Mouse (Mus musculus) spleen, postnatal 36 days (tissue): ENCODE results near the gene Slc7a11.
A peak's percentile ranks its signal among the peaks of the same experiment; 100 is the strongest.
"Not testable (repeated sequence)": the region's sequence is repeated elsewhere in the genome, so short reads cannot be mapped to it uniquely, and the experiment has no call there.

ENCODE experiments used
- DNase-seq, 2 experiments: peaks; one replicate each; pipeline ENCODE4 v3.0.0; 2022; ENCODE audit warnings: low spot score in 2 of 2, mixed read lengths in 1 of 2

The Slc7a11 gene

DNA sequence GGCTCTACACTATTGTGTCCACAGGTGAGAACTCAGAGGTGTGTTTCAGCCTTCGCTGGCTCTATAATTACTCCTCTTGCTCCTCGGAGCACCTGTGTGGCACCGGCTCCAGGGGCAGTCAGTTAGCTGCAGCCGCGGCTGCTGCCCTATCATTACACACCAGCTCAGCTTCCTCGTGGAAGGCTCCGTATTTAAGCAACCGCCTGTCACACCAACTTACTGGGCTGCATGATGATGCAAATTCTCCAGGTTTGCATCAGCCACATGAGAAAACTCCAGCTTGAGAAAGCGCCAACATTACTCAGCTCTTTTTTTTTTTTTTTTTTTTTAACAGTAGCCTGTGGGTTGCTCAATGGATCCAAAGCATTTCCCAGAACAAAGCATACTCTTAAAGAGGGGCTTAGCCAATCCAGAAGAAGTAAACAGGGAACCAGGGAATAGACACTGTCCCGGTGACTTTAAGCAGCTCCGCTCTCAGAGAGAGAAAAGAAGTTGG lies at the start of gene Slc7a11:
Slc7a11 (minus strand) TSS at position 194 of the 496 bp plus-strand sequence.
- DNase-seq = peak; percentile 3 to 11

DNA sequence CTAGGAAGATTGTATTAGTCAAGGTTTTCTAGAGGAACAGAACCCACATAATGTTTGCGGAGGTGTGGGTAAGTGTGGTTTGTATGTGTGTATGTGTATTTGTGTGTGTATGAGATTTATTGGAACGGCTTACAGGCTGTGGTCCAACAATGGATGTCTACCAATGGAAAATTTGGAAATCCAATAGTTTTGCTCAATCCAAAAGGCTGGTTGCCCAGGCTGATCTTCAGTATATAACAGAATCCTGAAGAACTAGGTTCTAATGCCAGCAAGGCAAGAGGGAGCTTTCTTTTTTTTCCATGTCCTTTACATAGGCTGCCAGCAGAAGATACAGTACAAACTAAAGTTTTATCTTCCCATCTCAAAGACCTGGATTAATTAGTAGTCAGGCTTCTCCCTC lies 48.3 kb upstream of the Slc7a11 start:
- no peak for DNase-seq

DNA sequence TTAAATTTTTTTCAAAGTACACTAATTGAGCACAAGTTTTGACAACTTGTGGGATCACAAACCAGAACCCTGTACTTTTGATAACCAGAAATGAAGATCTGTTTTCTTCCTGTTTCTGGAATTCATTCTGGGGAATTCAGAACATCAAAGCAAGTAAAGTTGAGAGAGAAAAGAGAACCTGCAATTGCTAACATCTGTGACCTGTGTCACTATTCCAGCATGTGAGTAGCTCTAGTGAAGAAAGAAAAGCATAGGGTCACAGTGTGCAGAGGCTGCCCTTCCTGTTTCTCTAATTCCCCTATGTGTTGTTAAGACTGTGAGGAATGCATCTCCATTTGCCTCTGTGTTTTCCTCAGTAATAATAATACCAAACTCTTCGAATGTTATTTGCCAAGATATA lies 40.7 kb upstream of the Slc7a11 start:
- DNase-seq = no peak

DNA sequence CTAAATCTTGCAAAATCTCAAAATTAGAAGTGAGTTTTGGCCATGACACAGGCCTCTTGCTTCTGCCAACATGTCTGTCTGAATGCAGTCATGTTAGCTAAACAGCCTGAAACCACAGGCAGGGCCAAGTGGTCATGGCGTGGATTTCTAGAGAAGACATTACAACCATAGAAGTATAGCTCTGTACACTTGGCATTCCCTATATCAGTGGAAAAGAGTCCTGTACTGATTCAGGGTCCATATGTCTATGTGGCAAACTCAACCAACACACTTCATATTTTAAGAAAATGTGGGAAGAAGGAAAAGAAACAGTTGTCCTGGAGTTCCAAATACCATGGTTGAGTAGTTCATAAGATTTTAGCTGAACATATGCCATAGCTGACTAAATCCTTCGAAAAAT lies 18.8 kb upstream of the Slc7a11 start:
- no peak for DNase-seq

DNA sequence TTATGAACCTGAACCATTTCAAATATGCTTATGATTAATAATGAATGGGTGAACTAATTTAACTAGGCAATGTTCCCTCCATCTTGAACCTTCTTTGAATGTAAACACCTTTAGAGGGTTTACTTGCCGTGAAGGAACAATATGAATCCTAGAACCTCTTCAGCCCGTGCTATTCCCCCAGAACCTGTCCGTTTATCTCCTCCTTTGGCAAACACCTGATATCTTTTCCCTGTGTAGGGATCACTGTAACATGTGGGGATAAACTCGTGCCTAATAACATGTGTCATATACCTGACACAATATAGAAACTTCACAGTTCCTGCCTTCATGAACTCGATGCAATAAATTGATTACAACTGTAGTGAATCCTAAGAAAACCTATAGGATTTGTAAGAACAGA lies 13.7 kb upstream of the Slc7a11 start:
- no peak for DNase-seq

DNA sequence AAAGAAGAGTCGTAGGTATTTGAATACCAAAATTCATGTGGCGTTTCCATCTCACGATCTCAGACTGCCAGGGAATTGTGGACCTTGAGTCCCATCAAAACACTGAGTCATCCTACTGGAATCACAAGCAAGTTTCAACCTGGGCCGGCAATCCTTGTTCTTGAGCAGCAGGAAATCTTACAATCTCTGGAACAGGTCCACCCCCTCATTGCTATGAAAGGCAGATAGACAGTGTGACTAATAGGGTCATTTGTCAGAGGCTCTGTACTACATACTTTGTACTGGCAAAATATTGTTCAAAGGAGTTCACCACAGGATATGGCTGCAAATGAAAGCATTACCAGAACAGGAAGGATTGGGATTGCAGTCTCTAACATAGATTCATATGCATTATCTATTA lies 13.2 kb upstream of the Slc7a11 start:
- DNase-seq = no peak

DNA sequence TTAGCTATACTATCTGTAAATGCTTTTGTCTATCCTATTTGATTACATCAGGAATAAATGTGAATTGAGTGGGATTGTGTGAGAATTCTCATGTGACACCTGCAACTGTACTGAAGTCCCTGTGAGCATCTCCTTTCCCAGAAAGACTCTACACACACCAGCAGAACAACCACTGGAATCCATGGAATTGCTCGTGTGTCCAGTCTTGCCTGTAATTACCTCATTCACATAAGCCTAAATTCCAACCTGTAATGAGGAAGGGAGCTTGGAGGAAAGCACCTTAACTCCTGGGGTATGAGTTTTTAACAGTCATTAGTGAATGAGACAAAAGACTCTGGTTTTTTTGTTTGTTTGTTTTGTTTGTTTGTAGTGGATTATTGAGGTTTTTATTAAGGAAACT lies 12.6 kb upstream of the Slc7a11 start:
- DNase-seq = no peak

DNA sequence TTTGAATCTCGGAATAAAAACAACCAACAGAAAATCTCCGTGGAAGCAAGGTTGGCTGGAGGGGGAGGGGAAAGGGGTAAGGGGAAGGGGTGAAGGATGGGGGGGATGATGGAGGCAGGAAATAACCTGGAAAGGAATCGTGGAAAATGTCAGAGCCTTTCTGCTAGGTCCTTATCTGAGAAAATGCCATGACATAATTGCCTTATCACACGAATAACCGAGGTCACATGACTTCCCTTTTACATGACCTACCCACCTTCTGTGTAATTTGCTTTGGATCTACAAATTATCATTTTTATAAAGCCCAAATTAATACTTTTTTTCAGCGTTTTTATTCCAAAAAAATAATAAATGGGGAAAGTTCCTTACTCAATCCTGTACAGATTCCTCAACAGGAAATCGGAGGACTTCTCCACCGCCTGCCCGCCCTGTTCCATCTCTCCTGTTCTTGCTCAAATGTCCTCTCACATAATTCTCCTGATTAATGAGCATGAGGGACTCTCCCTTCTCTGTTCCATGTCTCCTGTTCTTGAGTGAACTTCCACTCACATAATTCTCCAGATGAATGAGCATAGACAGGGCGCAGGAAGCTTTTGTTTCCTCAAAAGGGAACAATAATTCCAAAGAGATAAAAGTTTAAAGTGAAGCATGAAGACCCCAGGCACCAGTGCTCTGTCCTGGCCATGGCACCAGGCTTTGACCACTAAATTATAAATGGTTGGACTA lies 1.8 kb upstream of the Slc7a11 start:
- no peak for DNase-seq

DNA sequence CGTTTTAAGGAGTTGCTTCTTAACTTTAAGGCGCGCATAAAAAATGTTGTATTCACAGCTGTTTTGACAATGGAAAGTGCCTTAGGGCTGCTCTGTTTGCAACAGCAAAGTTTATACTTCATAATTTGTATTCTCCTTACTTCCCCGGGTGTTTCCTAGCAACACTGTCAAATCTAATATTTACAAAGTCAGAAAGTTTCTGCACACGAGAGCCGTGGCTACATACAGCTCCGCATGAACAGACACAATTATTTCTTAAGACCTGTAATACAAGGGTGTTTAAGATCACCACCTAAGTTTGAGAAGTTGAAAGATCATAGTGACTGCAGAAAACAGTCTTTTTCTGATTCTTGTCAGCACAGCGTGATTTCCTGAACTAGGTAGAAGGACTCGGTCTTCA lies 528 bp upstream of the Slc7a11 start:
- DNase-seq = no peak

DNA sequence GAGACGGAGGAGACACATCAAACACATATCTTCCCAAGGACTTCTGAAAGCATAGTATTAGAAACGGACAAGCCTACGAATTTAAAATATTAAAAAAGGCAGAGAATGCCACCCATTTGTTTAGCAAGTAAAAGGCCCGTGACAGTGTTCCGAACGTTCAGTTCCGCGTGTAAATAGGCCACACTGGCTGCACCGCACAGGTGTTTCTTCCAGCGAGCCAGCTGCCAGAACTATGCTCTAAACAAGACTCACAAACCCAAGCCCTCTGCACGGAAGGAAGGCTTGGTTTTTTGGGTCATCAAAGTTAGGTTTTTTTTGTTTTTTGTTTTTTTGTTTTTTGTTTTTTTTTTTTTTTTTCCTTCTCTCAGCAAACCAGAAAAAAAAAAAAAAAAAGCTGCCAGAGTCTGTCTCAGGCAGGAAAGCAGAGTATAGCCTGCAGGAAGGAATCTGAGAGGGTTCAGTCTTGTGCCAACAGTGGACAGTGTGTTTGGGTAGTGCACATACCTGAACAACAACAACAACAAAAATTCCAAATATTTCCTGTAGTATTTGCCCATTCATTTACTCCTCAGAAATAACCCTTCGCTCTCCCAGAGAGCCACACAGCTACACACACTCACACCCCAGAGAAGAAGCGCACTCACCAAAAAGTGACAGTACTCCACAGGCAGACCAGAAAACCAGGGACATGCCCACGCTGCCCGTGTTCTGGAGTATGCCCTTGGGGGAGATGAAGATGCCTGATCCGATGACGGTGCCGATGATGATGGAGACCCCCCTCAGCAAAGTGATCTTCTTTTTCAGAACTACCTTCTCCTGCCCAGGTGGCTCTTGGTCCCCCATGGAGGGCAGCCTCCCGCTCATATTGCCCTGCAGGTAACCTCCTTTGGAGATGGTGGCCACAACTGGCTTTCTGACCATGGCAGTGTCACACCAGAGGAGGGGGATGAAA lies 797 bp downstream of the Slc7a11 start:
- no peak for DNase-seq

DNA sequence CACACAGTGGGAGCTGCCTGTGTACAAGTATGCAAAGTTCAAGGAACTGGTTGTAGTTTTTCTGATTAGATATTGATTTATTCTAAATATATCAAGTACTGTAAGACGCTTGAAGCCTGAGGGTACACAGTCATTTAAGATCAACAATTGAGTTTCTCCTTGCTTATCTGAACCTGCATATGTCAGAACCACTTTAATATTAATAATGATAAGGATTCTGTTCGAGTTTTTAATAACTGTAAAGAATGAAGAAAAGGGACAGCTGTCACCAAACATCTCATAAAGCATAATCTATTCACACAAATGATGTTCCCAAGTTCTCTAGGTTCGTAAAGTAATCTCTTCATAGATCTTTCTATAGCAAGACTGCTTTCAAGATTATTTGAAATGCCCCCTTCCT lies 2.1 kb downstream of the Slc7a11 start:
- no peak for DNase-seq

DNA sequence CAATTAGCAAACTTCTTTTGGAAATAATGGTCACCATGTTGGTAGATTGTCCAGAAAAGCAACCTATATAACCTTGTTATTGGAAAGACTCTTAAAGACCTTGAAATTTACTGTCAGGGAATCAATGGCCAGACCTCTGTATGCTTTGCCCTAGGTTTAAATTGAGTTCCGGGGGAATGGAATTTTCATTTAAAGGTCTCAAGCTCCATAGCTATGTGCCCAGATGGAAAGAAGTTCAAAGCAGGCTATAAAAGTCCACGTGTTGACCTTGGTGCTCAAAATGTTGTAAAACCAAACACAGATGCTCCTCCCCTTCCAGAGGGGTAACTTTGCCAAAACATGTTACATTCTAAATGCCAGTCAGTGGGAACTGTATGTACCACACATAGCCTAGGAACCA lies 3.0 kb downstream of the Slc7a11 start:
- no peak for DNase-seq

DNA sequence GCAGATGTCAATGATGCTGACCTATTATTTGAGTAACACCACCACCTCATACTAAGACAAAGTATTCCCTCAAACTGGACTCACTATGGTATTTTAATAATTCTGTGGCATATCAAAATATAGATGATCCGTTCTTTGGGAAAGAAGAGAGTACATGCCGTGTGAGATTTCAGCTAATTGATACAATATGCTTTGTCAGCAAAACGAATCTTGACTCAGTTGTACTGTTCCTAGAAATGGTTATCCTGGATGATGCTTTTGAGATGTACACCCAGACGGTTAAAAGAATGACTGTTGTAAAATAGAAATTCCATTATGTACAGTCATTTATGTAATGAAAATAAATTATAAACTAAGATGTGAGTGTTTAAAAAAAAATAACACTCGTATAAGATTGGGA lies 4.0 kb downstream of the Slc7a11 start:
- DNase-seq = no peak

DNA sequence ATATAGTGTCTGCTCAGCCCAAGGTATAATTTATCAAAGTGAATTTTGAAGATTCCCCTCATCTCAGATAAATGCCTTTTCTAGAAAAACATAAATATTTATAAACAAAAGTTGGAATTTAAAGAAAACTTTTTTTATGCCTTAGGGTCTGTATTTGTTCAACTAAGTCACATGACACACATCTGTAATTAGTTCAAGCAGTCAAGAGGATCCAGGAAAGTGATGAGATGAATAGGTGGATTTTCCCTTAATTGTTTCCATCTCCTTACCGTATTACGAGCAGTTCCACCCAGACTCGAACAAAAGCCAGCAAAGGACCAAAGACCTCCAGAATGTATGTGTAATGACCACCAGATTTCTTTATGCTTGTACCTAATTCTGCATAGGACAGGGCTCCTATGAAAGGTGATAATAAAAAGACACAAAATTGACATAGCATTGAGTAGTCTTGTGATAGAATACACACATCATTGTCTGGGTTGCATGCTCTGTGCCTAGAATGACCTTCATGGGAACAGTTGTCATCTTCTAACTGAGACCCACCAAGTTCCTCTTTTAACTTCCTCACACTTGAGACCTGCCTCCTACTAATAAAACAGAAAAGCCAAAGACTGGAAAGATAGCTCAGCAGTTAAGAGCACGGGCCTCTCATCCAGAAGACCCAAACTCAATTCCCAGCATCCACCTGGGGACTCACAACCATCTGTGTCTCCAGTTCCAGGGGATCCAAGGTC lies 4.7 kb downstream of the Slc7a11 start:
- peak; percentile 5 to 29 for DNase-seq

DNA sequence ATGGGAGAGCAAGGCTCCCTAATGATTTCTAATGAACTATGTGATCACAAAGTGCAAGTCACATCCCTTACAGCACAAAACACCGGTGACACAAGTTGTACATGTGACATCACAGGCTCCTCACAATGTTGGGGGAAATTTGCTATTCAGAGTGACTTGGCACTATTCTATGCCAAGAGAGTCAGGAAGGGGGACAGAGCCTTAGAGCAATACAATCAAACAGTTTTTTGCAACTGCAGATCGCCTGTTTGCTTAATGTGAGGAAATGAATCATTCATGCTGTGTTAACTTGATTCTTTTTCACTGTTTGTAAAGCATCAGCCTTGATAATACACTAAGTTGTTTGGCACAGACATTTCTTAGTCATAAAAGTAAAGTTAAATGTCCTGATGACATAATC lies 5.3 kb downstream of the Slc7a11 start:
- DNase-seq = not testable (repeated sequence)

DNA sequence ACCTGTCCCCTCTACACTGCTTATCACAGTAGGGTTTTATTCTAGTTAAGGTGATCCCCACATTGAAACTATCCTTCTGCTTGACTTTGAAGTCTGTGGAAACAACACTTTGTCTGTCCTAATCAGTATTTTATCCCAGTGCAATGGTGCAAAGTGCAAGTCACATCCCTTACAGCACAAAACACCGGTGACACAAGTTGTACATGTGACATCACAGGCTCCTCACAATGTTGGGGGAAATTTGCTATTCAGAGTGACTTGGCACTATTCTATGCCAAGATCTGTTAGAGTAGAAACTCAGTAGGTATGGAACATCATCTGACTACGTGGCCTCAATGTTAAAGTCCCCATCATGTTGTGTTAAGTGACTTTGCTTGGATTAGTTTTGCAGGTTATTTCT lies 7.0 kb downstream of the Slc7a11 start:
- DNase-seq = not testable (repeated sequence)

DNA sequence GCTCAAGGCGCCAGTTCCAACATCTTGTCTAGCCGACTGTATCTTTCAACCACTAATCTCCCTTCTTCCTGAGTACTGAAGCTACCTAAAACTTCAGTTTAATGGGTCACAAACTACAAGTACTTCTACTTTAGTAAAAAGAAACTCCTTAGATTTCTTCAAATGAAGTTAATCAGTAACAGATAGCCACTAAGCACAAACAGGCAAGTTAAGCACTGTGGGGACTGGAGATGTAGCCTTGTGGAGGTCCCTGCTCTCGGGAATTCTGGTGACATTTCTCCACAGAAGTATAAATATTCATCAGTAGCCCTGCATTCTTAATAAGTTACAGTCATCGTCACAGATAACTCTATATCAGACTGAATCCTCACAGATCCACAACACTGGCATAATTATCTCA lies 9.6 kb downstream of the Slc7a11 start:
- DNase-seq = no peak

DNA sequence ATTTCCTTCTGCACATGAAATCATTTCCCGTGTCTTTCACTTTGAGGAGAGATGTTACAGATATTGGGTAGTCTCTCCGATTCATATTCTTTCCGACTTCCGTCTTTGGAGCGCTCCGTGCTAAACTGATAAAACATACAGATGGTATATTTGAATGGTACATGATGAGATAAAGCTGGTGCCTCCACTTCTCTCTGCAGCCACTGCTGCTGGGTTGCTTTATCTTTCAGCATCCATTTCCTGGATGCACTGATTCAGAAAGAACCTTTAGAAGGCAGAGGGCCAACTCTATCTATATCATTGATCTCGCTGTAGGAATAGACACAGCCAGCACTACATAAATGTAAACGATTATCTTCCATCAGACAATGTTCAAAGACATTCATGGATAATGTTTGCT lies 12.6 kb downstream of the Slc7a11 start:
- no peak for DNase-seq

DNA sequence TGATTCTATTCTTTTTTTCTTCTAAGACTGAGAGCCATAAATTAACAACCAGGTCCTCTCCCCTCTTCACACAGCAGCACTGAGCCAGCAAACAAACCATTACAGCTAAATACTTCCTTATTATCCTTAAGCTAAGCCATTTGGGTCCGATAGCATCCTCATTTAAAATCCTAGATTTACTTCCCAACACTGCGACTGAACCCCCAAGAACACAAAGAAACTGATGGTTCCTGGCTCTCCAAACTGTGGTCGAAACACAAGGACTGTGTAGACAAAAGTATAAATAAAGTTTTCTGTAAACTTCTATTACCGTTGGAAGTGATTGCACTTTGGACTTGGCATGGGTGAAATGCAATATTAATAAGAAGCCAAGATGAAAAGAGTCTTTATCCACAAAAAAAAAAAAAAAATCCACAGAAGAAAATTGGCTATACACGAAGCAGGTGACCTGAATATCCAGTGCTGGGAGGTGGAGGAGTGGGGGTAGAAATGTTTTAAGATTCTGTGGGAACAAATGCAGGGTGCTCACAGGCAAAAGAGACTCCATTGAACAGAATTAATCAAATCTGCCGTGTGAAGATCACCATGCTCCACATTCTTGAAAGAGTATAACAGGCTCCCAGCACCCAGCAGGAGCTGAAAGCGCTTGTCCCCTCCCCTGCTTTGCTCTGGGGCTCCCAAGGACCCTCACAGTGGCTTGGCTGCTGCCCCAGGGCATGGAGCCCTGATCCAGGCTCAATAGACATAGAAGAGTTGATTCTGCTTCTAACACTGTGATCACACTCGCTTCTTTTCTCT lies 21.7 kb downstream of the Slc7a11 start:
- DNase-seq = no peak

DNA sequence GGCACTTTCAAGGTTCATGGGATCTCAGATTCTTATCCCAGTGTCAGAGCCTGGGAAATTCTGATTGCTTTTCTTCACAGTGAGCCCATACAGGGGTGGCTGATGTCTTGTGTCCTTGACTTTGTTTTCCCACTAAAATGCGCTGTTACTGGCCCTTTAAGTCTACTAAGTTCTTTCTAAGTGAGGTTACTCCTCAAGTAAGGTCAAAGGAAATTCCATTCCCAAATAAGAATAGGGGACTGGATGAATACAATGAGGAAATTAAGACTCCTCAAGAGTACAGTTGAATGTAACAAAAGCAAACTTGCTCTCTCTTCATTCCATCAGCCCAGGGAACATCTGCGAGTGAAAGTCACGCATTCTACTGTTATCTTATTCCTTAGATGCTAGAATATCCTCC lies 24.3 kb downstream of the Slc7a11 start:
- no peak for DNase-seq

DNA sequence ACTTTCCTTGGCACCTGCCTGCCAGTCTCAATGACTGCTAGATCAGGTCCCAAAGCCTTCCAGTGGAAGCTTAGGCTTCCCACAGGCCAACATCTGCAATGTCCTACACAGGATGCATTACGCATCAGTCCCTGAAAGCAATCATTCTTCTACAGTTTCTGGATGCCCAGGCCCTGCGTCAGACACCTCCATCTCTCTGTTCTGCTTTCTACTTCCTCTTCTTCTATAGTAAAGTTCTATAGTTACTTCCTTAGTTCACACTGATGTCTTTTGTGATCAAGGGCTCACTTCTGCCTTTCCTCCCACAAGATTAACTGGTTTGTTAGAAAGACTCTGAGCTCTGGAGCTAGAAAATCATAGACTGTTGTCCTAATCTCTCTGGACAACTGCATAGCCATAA lies 36.6 kb downstream of the Slc7a11 start:
- peak; percentile 42 to 47 for DNase-seq
